Mouse (Mus musculus): ENCODE measurements around the gene Mpdz. TPM values are rescaled to one million over a fixed set of nuclear protein-coding genes. Genes with fewer than 3 reads are reported as not detected.

Mpdz gene
- polyA plus RNA-seq (2017; shearing (Covaris generic)), result not detected

GRCm38 (mm10) chr4:81442078-81442981 lies at the start of gene Mpdz:
Gene Mpdz (minus strand): TSS chr4:81442815.

